Mouse (Mus musculus): Measurements from ENCODE around the gene Gm13271.

GRCm38 (mm10) chr4:88723497-88724090 lies 31.1 kb upstream of the Gm13271 start:
- TF ChIP-seq CTCF (conservative IDR thresholded peaks at IDR 0.05; ENCODE audit: low read length) (no peak), NANOG (IDR thresholded peaks at IDR 0.05; ENCODE audit: borderline replicate concordance, low read length) (no peak)

Measured in E14TG2a.4 (cell line).